Mouse (Mus musculus): ENCODE results near the gene Spata7. TPM values are rescaled to one million over a fixed set of nuclear protein-coding genes. Genes with fewer than 3 reads are reported as not detected.
"Not testable (repeated sequence)": the region's sequence is repeated elsewhere in the genome, so short reads cannot be mapped to it uniquely, and the experiment has no call there.

The Spata7 gene
- polyA plus RNA-seq, 1 experiment from 2014 or later = 29.3 TPM

- Histone ChIP-seq H3K9ac (no peak overlapping the region), H3K9me3 (ENCODE audit: control insufficient read depth, low read length) (no peaks in the 10 kb centered on the region), H3K36me3 (replicated peaks; ENCODE audit: control insufficient read depth, insufficient read depth) (no peaks in the 10 kb centered on the region), H3K4me1 (replicated peaks; ENCODE audit: control insufficient read depth, insufficient read depth, low read length) (no peaks in the 10 kb centered on the region; the same call in 1 of the 2 replicates), H3K27me3 (ENCODE audit: control insufficient read depth, insufficient read depth, low read length) (no peaks in the 10 kb centered on the region), H3K27ac (no peak overlapping the region), H3K4me3 (replicated peaks; ENCODE audit: low read length) (no peak overlapping the region), H3K4me2 (replicated peaks) (no peak overlapping the region)
- WGBS = 70% methylated on average over 3 of the region's 3 CpGs
- DNase-seq (ENCODE audit: low spot score) (no peak), ATAC-seq (ENCODE audit: low FRiP score) (no peak)
These were observed 12.9 kb upstream of the Spata7 start for GRCm38 (mm10) chr12:98614910-98615508.

GRCm38 (mm10) chr12:98615746-98616145, 12.2 kb upstream of the Spata7 start:
- 40% methylated on average over 5 of the region's 5 CpGs for WGBS
- DNase-seq (ENCODE audit: low spot score) (no peak), ATAC-seq (ENCODE audit: low FRiP score) (no peak)

GRCm38 (mm10) chr12:98619496-98619895, 8.5 kb upstream of the Spata7 start:
- H3K9ac ChIP-seq = no peak overlapping the region
- no peaks in the 10 kb centered on the region for H3K36me3 ChIP-seq (replicated peaks; ENCODE audit: control insufficient read depth, insufficient read depth)
- H3K4me3 ChIP-seq (replicated peaks; ENCODE audit: low read length) = no peak overlapping the region
- no peaks in the 10 kb centered on the region for H3K27me3 ChIP-seq (ENCODE audit: control insufficient read depth, insufficient read depth, low read length)
- no peak overlapping the region for H3K4me2 ChIP-seq (replicated peaks)
- no peaks in the 10 kb centered on the region for H3K9me3 ChIP-seq (ENCODE audit: control insufficient read depth, low read length)
- ATAC-seq (ENCODE audit: low FRiP score) (no peak), DNase-seq (ENCODE audit: low spot score) (no peak)
- no peak overlapping the region for H3K27ac ChIP-seq
- 47% methylated on average over 2 of the region's 2 CpGs for WGBS
- H3K4me1 ChIP-seq (replicated peaks; ENCODE audit: control insufficient read depth, insufficient read depth, low read length) = no peaks in the 10 kb centered on the region; the same call in 1 of the 2 replicates

More at GRCm38 (mm10) chr12:98615746-98616145, 12.2 kb upstream of the Spata7 start:
- Histone ChIP-seq H3K4me2 (replicated peaks) (no peak overlapping the region), H3K9ac (no peak overlapping the region), H3K27ac (no peak overlapping the region), H3K9me3 (ENCODE audit: control insufficient read depth, low read length) (no peaks in the 10 kb centered on the region), H3K36me3 (replicated peaks; ENCODE audit: control insufficient read depth, insufficient read depth) (no peaks in the 10 kb centered on the region), H3K4me1 (replicated peaks; ENCODE audit: control insufficient read depth, insufficient read depth, low read length) (no peaks in the 10 kb centered on the region; the same call in 1 of the 2 replicates), H3K27me3 (ENCODE audit: control insufficient read depth, insufficient read depth, low read length) (no peaks in the 10 kb centered on the region), H3K4me3 (replicated peaks; ENCODE audit: low read length) (no peak overlapping the region)

- H3K4me2 ChIP-seq (replicated peaks); H3K36me3 ChIP-seq (replicated peaks; ENCODE audit: control insufficient read depth, insufficient read depth); H3K27me3 ChIP-seq (ENCODE audit: control insufficient read depth, insufficient read depth, low read length); H3K9ac ChIP-seq; H3K4me1 ChIP-seq (replicated peaks; ENCODE audit: control insufficient read depth, insufficient read depth, low read length); H3K9me3 ChIP-seq (ENCODE audit: control insufficient read depth, low read length); H3K27ac ChIP-seq; H3K4me3 ChIP-seq (replicated peaks; ENCODE audit: low read length): not testable (repeated sequence)
- 38% methylated on average over 6 of the region's 6 CpGs for WGBS
- DNase-seq (ENCODE audit: low spot score) (peak; percentile 65), ATAC-seq (ENCODE audit: low FRiP score) (peak; percentile 57; the same call in 1 of the 2 replicates)
These were observed 7.0 kb upstream of the Spata7 start for GRCm38 (mm10) chr12:98620922-98621321.

- H3K4me1 ChIP-seq (replicated peaks; ENCODE audit: control insufficient read depth, insufficient read depth, low read length); H3K9ac ChIP-seq; H3K4me2 ChIP-seq (replicated peaks); H3K27me3 ChIP-seq (ENCODE audit: control insufficient read depth, insufficient read depth, low read length); H3K27ac ChIP-seq; ATAC-seq (ENCODE audit: low FRiP score); DNase-seq (ENCODE audit: low spot score); H3K4me3 ChIP-seq (replicated peaks; ENCODE audit: low read length); H3K9me3 ChIP-seq (ENCODE audit: control insufficient read depth, low read length); H3K36me3 ChIP-seq (replicated peaks; ENCODE audit: control insufficient read depth, insufficient read depth): not testable (repeated sequence)
- 91% methylated on average over 10 of the region's 10 CpGs for WGBS
These were observed 4.7 kb upstream of the Spata7 start for GRCm38 (mm10) chr12:98623266-98623665.

GRCm38 (mm10) chr12:98628260-98628970, 458 bp downstream of the Spata7 start:
- H3K36me3 ChIP-seq (replicated peaks; ENCODE audit: control insufficient read depth, insufficient read depth) = peaks cover 9% of the 10 kb centered on the region
- WGBS = 3% methylated on average over 16 of the region's 16 CpGs
- H3K9ac ChIP-seq = peak overlapping the region; percentile 82
- H3K9me3 ChIP-seq (ENCODE audit: control insufficient read depth, low read length) = 0 out of 2 replicates have a peak, but pooled peaks cover 3% of the 10 kb centered on the region
- H3K27ac ChIP-seq = peak overlapping the region; percentile 51; the same call in 1 of the 2 replicates
- no peaks in the 10 kb centered on the region for H3K27me3 ChIP-seq (ENCODE audit: control insufficient read depth, insufficient read depth, low read length)
- H3K4me2 ChIP-seq (replicated peaks) = peak overlapping the region; percentile 54
- ATAC-seq (ENCODE audit: low FRiP score) (peak; percentile 89), DNase-seq (ENCODE audit: low spot score) (no peak)
- H3K4me1 ChIP-seq (replicated peaks; ENCODE audit: control insufficient read depth, insufficient read depth, low read length) = peaks cover 6% of the 10 kb centered on the region
- H3K4me3 ChIP-seq (replicated peaks; ENCODE audit: low read length) = peak overlapping the region; percentile 53

- no peak overlapping the region for H3K9ac ChIP-seq
- no peak overlapping the region for H3K4me3 ChIP-seq (replicated peaks; ENCODE audit: low read length)
- ATAC-seq (ENCODE audit: low FRiP score) = no peak
- peaks cover 18% of the 10 kb centered on the region for H3K36me3 ChIP-seq (replicated peaks; ENCODE audit: control insufficient read depth, insufficient read depth)
- H3K9me3 ChIP-seq (ENCODE audit: control insufficient read depth, low read length) = no peaks in the 10 kb centered on the region
- no peak for DNase-seq (ENCODE audit: low spot score)
- no peaks in the 10 kb centered on the region for H3K27me3 ChIP-seq (ENCODE audit: control insufficient read depth, insufficient read depth, low read length)
- no peaks in the 10 kb centered on the region for H3K4me1 ChIP-seq (replicated peaks; ENCODE audit: control insufficient read depth, insufficient read depth, low read length)
- no peak overlapping the region for H3K27ac ChIP-seq
- no peak overlapping the region for H3K4me2 ChIP-seq (replicated peaks)
These were observed 16.9 kb downstream of the Spata7 start for GRCm38 (mm10) chr12:98644852-98645251.

GRCm38 (mm10) chr12:98656873-98657272, 28.9 kb downstream of the Spata7 start:
- Histone ChIP-seq H3K27me3 (ENCODE audit: control insufficient read depth, insufficient read depth, low read length) (no peaks in the 10 kb centered on the region), H3K4me3 (replicated peaks; ENCODE audit: low read length) (no peak overlapping the region), H3K4me2 (replicated peaks) (no peak overlapping the region), H3K9me3 (ENCODE audit: control insufficient read depth, low read length) (peaks cover 5% of the 10 kb centered on the region; the same call in 1 of the 2 replicates), H3K27ac (no peak overlapping the region), H3K9ac (no peak overlapping the region), H3K36me3 (replicated peaks; ENCODE audit: control insufficient read depth, insufficient read depth) (peaks cover 27% of the 10 kb centered on the region), H3K4me1 (replicated peaks; ENCODE audit: control insufficient read depth, insufficient read depth, low read length) (no peaks in the 10 kb centered on the region)
- DNase-seq (ENCODE audit: low spot score) (no peak), ATAC-seq (ENCODE audit: low FRiP score) (no peak)
- WGBS = 75% methylated on average over 2 of the region's 2 CpGs

GRCm38 (mm10) chr12:98662617-98663016, 34.7 kb downstream of the Spata7 start:
- Histone ChIP-seq H3K4me2 (replicated peaks) (no peak overlapping the region), H3K4me1 (replicated peaks; ENCODE audit: control insufficient read depth, insufficient read depth, low read length) (no peaks in the 10 kb centered on the region), H3K9ac (no peak overlapping the region), H3K27ac (no peak overlapping the region), H3K4me3 (replicated peaks; ENCODE audit: low read length) (no peak overlapping the region), H3K36me3 (replicated peaks; ENCODE audit: control insufficient read depth, insufficient read depth) (peaks cover 54% of the 10 kb centered on the region), H3K27me3 (ENCODE audit: control insufficient read depth, insufficient read depth, low read length) (no peaks in the 10 kb centered on the region), H3K9me3 (ENCODE audit: control insufficient read depth, low read length) (no peaks in the 10 kb centered on the region)
- 96% methylated on average over 7 of the region's 7 CpGs for WGBS
- ATAC-seq (ENCODE audit: low FRiP score) (no peak), DNase-seq (ENCODE audit: low spot score) (no peak)
